Mouse (Mus musculus): Measurements from ENCODE around the gene Nlgn1. TPM values are rescaled to one million over a fixed set of nuclear protein-coding genes. Genes with fewer than 3 reads are reported as not detected.
"Not testable (repeated sequence)": the region's sequence is repeated elsewhere in the genome, so short reads cannot be mapped to it uniquely, and the experiment has no call there.

Gene Nlgn1
- polyA plus RNA-seq, 1 experiment from 2014 or later, result 0.86 TPM

- Histone ChIP-seq H3K4me2 (replicated peaks; ENCODE audit: low read depth) (no peak overlapping the region), H3K4me3 (ENCODE audit: low read depth, low read length) (no peak overlapping the region), H3K4me1 (replicated peaks; ENCODE audit: control insufficient read depth, insufficient read depth, low read length) (no peaks in the 10 kb centered on the region), H3K27ac (ENCODE audit: low read depth, low read length) (no peak overlapping the region), H3K9ac (ENCODE audit: low read depth, low read length) (no peak overlapping the region), H3K9me3 (ENCODE audit: control insufficient read depth) (no peaks in the 10 kb centered on the region), H3K36me3 (ENCODE audit: control insufficient read depth, insufficient read depth) (no peaks in the 10 kb centered on the region), H3K27me3 (replicated peaks; ENCODE audit: control insufficient read depth, insufficient read depth, low read length) (no peaks in the 10 kb centered on the region)
- ATAC-seq, result no peak
- TF ChIP-seq CTCF (IDR thresholded peaks at IDR 0.05; ENCODE audit: low read depth), result no peak
- WGBS, result 82% methylated on average over 3 of the region's 3 CpGs
These were observed 757.4 kb downstream of the Nlgn1 start for GRCm38 (mm10) chr3:25574840-25575239.

- not testable (repeated sequence) for H3K9me3 ChIP-seq (ENCODE audit: control insufficient read depth); H3K4me2 ChIP-seq (replicated peaks; ENCODE audit: low read depth); ATAC-seq; H3K4me3 ChIP-seq (ENCODE audit: low read depth, low read length); H3K9ac ChIP-seq (ENCODE audit: low read depth, low read length); H3K4me1 ChIP-seq (replicated peaks; ENCODE audit: control insufficient read depth, insufficient read depth, low read length); H3K36me3 ChIP-seq (ENCODE audit: control insufficient read depth, insufficient read depth); H3K27me3 ChIP-seq (replicated peaks; ENCODE audit: control insufficient read depth, insufficient read depth, low read length); H3K27ac ChIP-seq (ENCODE audit: low read depth, low read length)
- 96% methylated on average over 1 of the region's 1 CpGs for WGBS
- 0 out of 2 replicates have a peak, but pooled peaks have one; percentile 11 for TF ChIP-seq CTCF (IDR thresholded peaks at IDR 0.05; ENCODE audit: low read depth)
These were observed 773.7 kb downstream of the Nlgn1 start for GRCm38 (mm10) chr3:25558513-25558912.

DNA sequence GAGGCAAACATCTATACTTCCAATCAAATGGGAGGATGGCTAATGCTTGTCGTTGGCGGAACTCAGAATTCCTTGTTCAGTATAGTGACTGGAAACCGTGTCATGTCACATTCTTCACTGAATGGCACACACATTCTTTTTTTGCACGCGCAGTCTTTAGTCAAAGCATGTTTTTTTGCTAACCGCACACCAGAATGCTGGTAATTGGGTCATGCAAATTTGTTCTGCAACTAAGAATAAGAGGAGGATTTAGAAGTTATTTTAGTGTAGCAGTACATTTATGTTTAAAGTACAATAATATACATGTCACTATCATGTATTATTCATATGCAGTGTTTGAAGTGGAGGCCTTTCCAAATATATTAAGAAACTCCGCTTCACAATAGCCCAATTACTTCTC, 783.2 kb downstream of the Nlgn1 start:
- not testable (repeated sequence) for H3K36me3 ChIP-seq (ENCODE audit: control insufficient read depth, insufficient read depth); H3K27ac ChIP-seq (ENCODE audit: low read depth, low read length); H3K9ac ChIP-seq (ENCODE audit: low read depth, low read length); H3K4me2 ChIP-seq (replicated peaks; ENCODE audit: low read depth); H3K4me1 ChIP-seq (replicated peaks; ENCODE audit: control insufficient read depth, insufficient read depth, low read length); ATAC-seq; H3K4me3 ChIP-seq (ENCODE audit: low read depth, low read length); H3K9me3 ChIP-seq (ENCODE audit: control insufficient read depth); H3K27me3 ChIP-seq (replicated peaks; ENCODE audit: control insufficient read depth, insufficient read depth, low read length)
- WGBS, result 99% methylated on average over 3 of the region's 7 CpGs

- WGBS, result 19% methylated on average over 1 of the region's 3 CpGs
- H3K4me1 ChIP-seq (replicated peaks; ENCODE audit: control insufficient read depth, insufficient read depth, low read length); H3K9ac ChIP-seq (ENCODE audit: low read depth, low read length); H3K27ac ChIP-seq (ENCODE audit: low read depth, low read length); H3K27me3 ChIP-seq (replicated peaks; ENCODE audit: control insufficient read depth, insufficient read depth, low read length); H3K4me2 ChIP-seq (replicated peaks; ENCODE audit: low read depth); H3K9me3 ChIP-seq (ENCODE audit: control insufficient read depth); H3K4me3 ChIP-seq (ENCODE audit: low read depth, low read length); ATAC-seq; H3K36me3 ChIP-seq (ENCODE audit: control insufficient read depth, insufficient read depth): not testable (repeated sequence)
These were observed 808.0 kb downstream of the Nlgn1 start for GRCm38 (mm10) chr3:25524236-25524635.

GRCm38 (mm10) chr3:25463051-25463450, 869.2 kb downstream of the Nlgn1 start:
- TF ChIP-seq CTCF (IDR thresholded peaks at IDR 0.05; ENCODE audit: low read depth), result no peak
- Histone ChIP-seq H3K9ac (ENCODE audit: low read depth, low read length) (no peak overlapping the region), H3K4me2 (replicated peaks; ENCODE audit: low read depth) (no peak overlapping the region), H3K4me1 (replicated peaks; ENCODE audit: control insufficient read depth, insufficient read depth, low read length) (no peaks in the 10 kb centered on the region), H3K27ac (ENCODE audit: low read depth, low read length) (no peak overlapping the region), H3K36me3 (ENCODE audit: control insufficient read depth, insufficient read depth) (no peaks in the 10 kb centered on the region), H3K9me3 (ENCODE audit: control insufficient read depth) (no peaks in the 10 kb centered on the region), H3K27me3 (replicated peaks; ENCODE audit: control insufficient read depth, insufficient read depth, low read length) (no peaks in the 10 kb centered on the region), H3K4me3 (ENCODE audit: low read depth, low read length) (no peak overlapping the region)
- WGBS, result 80% methylated on average over 2 of the region's 2 CpGs
- ATAC-seq, result no peak

DNA sequence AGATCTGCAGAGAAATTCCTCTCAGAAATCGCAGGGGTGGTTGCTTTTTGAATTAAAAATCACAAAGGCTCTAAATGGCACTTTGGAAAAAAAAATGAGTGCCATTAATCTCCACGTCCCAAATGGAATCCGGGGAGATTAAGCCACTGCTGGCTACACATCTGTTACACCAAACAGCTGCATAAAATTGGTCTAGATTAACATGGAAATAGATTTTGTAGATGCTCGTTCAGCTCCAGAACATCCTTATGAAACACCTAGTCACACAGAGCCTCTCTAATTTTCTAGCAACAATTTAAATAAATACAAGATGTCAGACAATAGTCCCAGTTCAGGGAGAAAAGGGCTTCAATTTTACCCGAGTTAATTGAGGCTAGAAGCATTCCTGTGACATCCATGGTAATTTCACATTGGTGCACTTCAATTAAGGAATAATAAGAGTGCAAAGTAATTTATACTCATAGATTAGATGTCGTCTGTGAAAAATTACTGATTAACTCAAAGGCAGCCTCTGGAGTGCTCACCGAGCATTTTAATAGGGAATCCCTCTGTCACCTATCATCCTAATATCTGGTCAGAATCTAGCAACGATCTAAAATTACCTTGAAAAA, 875.9 kb downstream of the Nlgn1 start:
- H3K27me3 ChIP-seq (replicated peaks; ENCODE audit: control insufficient read depth, insufficient read depth, low read length), result no peaks in the 10 kb centered on the region
- no peak overlapping the region for H3K4me3 ChIP-seq (ENCODE audit: low read depth, low read length)
- H3K4me1 ChIP-seq (replicated peaks; ENCODE audit: control insufficient read depth, insufficient read depth, low read length), result no peaks in the 10 kb centered on the region
- H3K9me3 ChIP-seq (ENCODE audit: control insufficient read depth), result no peaks in the 10 kb centered on the region
- no peak for TF ChIP-seq CTCF (IDR thresholded peaks at IDR 0.05; ENCODE audit: low read depth)
- no peak overlapping the region for H3K9ac ChIP-seq (ENCODE audit: low read depth, low read length)
- 66% methylated on average over 8 of the region's 8 CpGs for WGBS
- no peak overlapping the region for H3K4me2 ChIP-seq (replicated peaks; ENCODE audit: low read depth)
- no peak overlapping the region for H3K27ac ChIP-seq (ENCODE audit: low read depth, low read length)
- no peaks in the 10 kb centered on the region for H3K36me3 ChIP-seq (ENCODE audit: control insufficient read depth, insufficient read depth)
- ATAC-seq, result no peak

DNA sequence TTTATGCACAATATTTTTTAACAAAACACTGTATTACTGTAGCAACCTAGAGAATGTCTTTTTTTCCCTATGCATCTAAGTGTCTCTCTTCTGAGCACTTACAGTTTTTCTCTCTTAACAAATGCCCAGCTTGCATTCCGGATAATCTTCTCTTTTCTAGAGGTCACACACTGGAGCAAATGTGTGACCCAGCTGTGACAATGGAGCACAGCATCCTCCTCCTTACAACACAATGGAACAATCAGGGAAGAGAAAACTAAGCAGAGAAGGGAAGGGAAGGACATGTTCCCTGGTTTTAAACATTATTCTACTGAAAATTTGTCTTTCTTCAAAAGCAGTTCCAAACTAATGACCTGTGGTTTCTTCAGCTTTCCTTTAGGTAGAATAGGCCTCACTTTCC, 879.9 kb downstream of the Nlgn1 start:
- Histone ChIP-seq H3K4me2 (replicated peaks; ENCODE audit: low read depth) (no peak overlapping the region), H3K4me1 (replicated peaks; ENCODE audit: control insufficient read depth, insufficient read depth, low read length) (no peaks in the 10 kb centered on the region), H3K36me3 (ENCODE audit: control insufficient read depth, insufficient read depth) (no peaks in the 10 kb centered on the region), H3K4me3 (ENCODE audit: low read depth, low read length) (no peak overlapping the region), H3K27me3 (replicated peaks; ENCODE audit: control insufficient read depth, insufficient read depth, low read length) (no peaks in the 10 kb centered on the region), H3K27ac (ENCODE audit: low read depth, low read length) (no peak overlapping the region), H3K9ac (ENCODE audit: low read depth, low read length) (no peak overlapping the region), H3K9me3 (ENCODE audit: control insufficient read depth) (no peaks in the 10 kb centered on the region)
- TF ChIP-seq CTCF (IDR thresholded peaks at IDR 0.05; ENCODE audit: low read depth), result no peak
- WGBS, result 58% methylated on average over 1 of the region's 1 CpGs
- ATAC-seq, result no peak

Data from intestine, postnatal 0 days (tissue).